Mouse (Mus musculus): ENCODE measurements around the gene Myl3.

Myl3 gene

GRCm38 (mm10) chr9:110729841-110730240 is 11.8 kb upstream of the Myl3 start:
- DNase-seq (ENCODE audit: low spot score in 2 of 2), result peak in 1 of 2 experiments; percentile 37

GRCm38 (mm10) chr9:110731859-110732258 is 9.8 kb upstream of the Myl3 start:
- no peak for DNase-seq (ENCODE audit: low spot score in 2 of 2)

- DNase-seq (ENCODE audit: low spot score in 2 of 2), result no peak
Measured at GRCm38 (mm10) chr9:110732623-110733022, 9.0 kb upstream of the Myl3 start.

- DNase-seq (ENCODE audit: low spot score in 2 of 2), result no peak
Measured at GRCm38 (mm10) chr9:110733102-110733501, 8.6 kb upstream of the Myl3 start.

GRCm38 (mm10) chr9:110734154-110734553 is 7.5 kb upstream of the Myl3 start:
- no peak for DNase-seq (ENCODE audit: low spot score in 2 of 2)

GRCm38 (mm10) chr9:110736362-110736761 is 5.3 kb upstream of the Myl3 start:
- DNase-seq (ENCODE audit: low spot score in 2 of 2), result no peak

GRCm38 (mm10) chr9:110738054-110738453 is 3.6 kb upstream of the Myl3 start:
- DNase-seq (ENCODE audit: low spot score in 2 of 2), result no peak

GRCm38 (mm10) chr9:110739961-110740360 is 1.7 kb upstream of the Myl3 start:
- no peak for DNase-seq (ENCODE audit: low spot score in 2 of 2)

GRCm38 (mm10) chr9:110742295-110742950 is 762 bp downstream of the Myl3 start:
- DNase-seq (ENCODE audit: low spot score in 2 of 2), result no peak

GRCm38 (mm10) chr9:110742951-110743455 is 1.3 kb downstream of the Myl3 start:
- DNase-seq (ENCODE audit: low spot score in 2 of 2), result no peak

GRCm38 (mm10) chr9:110743456-110744323 is 2.0 kb downstream of the Myl3 start:
- no peak for DNase-seq (ENCODE audit: low spot score in 2 of 2)

GRCm38 (mm10) chr9:110745752-110746151 is 4.1 kb downstream of the Myl3 start:
- no peak for DNase-seq (ENCODE audit: low spot score in 2 of 2)

- no peak for DNase-seq (ENCODE audit: low spot score in 2 of 2)
Measured at GRCm38 (mm10) chr9:110746238-110746637, 4.6 kb downstream of the Myl3 start.

GRCm38 (mm10) chr9:110746961-110747360 is 5.3 kb downstream of the Myl3 start, which contains the start of gene Pth1r:
Pth1r (minus strand) TSS chr9:110747145.
- DNase-seq (ENCODE audit: low spot score in 2 of 2), result no peak

GRCm38 (mm10) chr9:110748451-110748850 is 6.8 kb downstream of the Myl3 start:
- DNase-seq (ENCODE audit: low spot score in 2 of 2), result no peak

- no peak for DNase-seq (ENCODE audit: low spot score in 2 of 2)
Measured at GRCm38 (mm10) chr9:110750404-110751187, 8.9 kb downstream of the Myl3 start.

- DNase-seq (ENCODE audit: low spot score in 2 of 2), result no peak
Measured at GRCm38 (mm10) chr9:110751412-110751811, 9.8 kb downstream of the Myl3 start.

- no peak for DNase-seq (ENCODE audit: low spot score in 2 of 2)
Measured at GRCm38 (mm10) chr9:110752917-110753435, 11.3 kb downstream of the Myl3 start.

- no peak for DNase-seq (ENCODE audit: low spot score in 2 of 2)
Measured at GRCm38 (mm10) chr9:110753773-110754172, 12.1 kb downstream of the Myl3 start.

- DNase-seq (ENCODE audit: low spot score in 2 of 2), result no peak
Measured at GRCm38 (mm10) chr9:110757816-110758215, 16.2 kb downstream of the Myl3 start.

- DNase-seq (ENCODE audit: low spot score in 2 of 2), result peak; percentile 10 to 17
Measured at GRCm38 (mm10) chr9:110758605-110759004, 16.9 kb downstream of the Myl3 start.

GRCm38 (mm10) chr9:110759265-110759664 is 17.6 kb downstream of the Myl3 start:
- peak in 1 of 2 experiments; percentile 16 for DNase-seq (ENCODE audit: low spot score in 2 of 2)

Data from frontal cortex, postnatal 25 days (tissue).